Mouse (Mus musculus): ENCODE results near the gene Rln3. TPM values are rescaled to one million over a fixed set of nuclear protein-coding genes. Genes with fewer than 3 reads are reported as not detected.

Gene Rln3
- not detected for total RNA-seq (2021)

DNA sequence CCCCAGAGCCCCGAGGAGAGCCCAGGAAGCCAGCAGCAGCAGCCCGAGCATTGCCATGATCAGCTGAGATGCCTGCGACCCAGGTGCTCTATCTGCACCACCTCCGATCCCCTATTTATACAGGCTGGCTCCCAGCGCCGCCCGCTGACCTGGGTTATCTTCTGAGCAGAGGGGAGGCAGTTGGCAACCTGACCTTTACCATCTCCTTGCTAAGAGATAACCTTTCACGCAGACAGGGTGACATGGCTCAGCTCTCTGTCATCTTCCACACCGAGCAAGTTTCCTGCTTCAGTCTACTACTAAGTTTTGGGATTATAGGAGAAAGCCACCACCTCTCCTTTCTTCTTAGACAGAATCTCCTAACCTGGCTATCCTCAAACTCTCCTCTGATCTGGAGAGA, at the start of gene Rln3:
Rln3 (minus strand) TSS at position 101 of the 400 bp plus-strand sequence.
- DNase-seq = no peak

DNA sequence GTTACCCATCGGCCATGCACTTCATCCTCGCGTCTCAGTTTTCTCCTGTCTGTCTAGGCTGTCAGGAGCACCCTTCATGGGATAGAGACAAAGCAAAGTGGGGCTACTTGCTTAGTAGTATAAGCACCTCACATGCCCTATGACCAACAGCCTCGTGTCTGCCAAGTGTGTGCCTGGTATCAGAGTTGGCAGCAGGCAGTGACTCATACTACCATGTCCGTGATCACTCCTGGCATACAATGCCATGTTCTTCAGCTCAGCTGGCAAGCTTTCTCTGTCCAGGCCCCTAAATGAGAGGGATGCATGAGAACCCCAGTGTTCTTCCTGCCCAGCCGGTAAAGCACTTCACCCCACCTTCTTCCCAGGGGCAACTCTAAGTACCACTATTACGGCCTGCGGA, 45.8 kb upstream of the Rln3 start:
- DNase-seq = no peak

DNA sequence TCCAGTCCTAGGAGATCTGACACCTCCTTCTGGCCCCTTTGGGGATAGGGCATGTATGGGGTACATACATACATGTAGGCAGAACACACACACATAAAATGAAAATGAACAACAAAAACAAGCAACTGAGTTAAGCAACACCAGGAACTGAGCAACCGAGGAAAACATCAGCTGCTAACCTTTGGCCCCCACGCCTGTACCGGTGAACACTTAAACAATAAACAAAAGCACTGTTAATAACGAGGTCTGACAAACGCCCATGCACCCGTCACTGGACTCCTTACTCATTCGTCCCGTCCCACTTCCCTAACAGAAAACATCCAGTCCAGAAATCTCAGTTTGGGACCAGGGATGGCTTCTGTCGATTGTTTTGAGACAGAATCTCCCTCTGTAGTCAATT, 44.5 kb upstream of the Rln3 start:
- DNase-seq = no peak

DNA sequence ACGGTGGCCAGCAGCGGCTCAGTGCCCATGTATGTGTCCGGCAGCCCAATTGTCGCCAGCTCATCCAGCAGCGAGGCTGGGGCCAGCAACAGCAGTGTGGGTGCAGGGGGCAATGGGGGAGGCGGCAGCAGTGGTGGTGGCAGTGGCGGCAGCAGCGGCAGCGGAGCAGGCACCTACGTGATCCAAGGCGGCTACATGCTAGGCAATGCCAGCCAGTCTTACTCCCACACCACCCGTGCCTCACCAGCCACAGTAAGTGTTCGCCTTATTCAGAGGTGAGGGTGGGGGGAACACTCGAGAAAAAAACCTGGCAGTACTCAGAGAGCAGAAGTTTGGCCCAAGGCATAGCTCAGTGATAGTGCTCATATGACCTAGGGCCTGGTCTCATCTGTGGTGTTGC, 43.0 kb upstream of the Rln3 start:
- DNase-seq = no peak

DNA sequence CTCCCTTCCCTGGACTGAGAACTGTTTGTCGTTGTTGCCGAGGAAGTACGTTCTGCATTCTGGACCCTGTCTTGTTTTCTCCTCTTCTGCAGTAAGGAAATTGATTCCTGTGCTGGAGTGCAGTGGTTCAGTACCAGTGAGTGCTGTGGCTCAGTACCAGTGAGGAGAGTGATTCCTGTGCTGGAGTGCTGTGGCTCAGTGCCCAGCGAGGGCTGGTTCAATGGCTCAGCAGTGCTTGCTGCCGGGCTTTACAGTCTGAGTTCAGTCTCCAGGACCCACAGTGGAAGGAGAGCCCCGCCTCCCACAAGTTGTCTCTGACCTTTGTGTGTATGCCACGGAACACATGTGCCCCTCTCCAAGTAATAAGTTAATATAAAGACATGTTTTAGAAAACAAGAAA, 42.4 kb upstream of the Rln3 start:
- DNase-seq = no peak

DNA sequence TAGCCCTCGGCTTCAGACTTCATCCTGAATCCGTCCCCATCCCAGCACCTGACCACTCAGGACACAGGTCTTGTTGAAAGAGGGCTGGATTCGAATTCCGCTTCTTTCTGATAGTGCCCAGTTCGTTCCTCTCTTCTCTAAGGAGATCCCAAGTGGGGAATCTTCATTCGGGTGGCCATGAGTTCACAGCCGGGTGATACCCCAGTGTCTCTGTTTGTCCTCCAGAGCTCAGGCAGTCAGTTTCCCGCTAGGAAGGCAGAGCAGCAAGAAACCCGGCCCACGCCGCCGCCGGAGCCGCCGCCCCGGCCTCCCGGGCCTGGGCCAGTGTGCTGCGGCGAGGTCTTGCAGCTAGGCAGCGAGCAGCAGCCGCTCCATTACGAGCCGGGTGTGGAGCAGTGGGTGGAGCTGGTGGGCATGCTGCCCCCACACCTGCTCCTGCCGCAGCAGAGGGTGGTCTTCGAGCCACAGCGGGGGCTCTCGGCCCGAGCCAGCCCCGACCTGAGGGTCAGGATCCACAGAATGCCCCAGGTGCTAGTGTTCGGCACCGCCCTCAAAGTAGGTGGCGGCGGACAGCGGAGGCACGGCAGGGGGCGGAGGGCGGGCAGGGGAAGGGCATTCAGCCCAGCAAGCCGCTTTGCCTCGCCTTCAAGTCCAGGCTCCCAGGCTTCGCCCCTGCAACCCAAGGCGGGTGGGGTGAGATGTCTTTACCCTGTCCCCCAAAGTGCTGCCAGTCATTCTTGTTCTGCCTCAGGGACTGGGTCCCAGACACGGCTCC, 39.7 kb upstream of the Rln3 start:
- DNase-seq = no peak

DNA sequence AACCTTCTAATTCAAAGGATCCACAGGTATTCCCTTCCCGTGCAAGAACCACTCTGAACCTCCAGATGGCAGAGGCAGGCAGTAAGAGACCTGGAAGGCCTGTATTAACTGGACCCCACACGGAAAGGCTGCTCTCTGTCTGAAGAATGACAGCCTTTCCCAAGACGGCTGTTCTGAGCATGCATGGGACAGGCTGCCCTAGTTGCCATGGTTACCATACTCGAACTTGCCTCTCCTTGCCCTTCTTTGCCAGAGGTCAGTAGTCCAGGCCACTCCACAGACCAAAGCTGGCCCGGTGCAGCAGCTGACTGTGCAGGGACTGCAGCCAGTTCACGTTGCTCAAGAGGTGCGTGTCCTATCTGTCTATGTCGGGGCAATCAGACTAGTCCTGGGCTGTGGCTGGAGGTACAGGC, 39.0 kb upstream of the Rln3 start:
- no peak for DNase-seq

DNA sequence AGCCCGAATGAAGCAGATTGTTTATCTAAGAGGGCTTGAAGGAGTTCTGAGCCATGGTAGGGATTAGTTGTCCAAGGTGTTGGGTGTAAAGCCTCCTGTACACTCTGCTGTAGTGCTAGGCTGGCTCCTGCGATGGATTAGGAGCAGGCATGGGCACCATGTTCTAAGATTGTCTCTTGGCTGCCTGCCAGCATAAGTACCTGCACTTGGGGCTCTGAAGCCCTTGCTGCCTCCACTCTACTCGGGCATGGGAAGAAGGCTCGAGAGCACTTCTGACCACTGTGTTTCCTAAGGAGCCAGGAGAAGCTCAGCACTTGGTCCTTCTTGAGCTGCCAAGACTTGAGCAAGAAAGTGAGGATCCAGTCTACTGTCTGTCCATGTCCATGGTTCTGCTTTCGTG, 34.4 kb upstream of the Rln3 start:
- no peak for DNase-seq

DNA sequence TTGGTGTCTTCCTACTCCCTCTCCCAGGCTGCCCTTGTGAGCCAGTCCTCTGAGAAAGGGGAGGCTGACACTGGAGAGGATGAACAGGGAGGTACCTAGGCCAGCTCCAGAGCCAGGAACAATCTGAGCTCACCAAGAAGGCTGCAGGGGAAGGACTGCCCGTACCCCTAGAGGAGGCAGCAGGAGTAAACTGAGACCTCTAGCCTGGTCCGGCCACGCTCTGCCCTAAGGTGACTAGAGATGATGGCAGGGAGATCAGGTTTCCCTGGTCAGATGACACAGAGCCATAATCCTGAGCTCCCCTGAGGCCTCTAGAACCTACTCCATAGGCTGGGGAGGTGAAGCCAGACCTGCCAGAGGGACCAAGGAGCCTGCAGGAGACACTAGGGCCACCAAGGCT, 32.0 kb upstream of the Rln3 start:
- no peak for DNase-seq

DNA sequence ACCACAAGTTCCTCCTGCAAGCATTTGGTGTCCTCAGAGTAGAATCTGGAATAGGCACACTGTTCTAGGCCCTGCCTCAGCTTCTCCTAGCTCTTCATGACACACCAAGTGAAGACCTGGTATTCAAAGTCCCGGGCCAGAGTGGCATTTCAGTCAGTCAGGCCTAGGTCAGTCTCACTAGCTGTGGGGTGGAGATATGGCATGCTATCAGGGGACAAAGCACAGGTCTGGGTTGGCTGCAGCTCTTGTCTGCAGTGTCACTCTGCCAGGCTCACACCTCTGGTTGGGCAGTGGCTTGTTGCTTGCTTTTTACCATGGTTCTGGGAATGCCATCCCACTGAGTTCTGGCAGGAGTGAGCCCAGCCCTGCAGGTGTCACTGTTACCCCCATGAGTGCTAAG, 31.6 kb upstream of the Rln3 start:
- DNase-seq = no peak

DNA sequence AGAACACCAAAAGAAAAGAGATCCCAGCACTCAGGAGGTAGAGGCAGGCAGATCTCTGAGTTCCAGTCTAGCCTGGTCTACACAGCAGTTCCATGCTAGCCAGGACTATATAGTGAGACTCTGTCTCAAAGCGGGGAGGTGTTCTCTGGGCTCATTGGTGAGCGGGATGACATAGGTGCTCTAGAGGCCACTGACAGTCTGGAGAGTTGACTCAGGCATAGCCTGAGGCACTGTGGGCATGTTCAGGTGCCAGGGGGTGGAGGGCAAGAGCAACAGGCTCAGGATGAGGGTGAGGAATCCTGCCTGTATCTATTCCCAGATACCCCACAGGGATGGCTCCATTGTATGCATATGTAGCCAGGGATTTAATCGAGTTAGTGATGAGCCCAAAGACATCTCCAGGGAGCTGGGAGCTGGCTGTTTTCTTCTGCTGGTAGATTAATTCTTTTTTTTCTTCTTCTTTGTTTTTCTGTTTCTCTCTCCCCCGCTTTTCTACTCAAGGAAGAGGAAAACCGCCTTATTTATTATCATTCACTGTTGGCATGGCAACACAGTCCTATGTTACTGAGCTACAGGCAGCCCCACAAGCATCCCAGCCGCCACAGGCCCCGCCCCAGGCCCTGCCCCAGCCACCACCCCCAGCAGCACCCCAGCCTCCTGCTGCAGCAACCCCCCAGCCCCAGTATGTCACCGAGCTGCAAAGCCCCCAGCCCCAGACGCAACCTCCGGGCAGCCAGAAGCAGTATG, 28.6 kb upstream of the Rln3 start:
- no peak for DNase-seq

DNA sequence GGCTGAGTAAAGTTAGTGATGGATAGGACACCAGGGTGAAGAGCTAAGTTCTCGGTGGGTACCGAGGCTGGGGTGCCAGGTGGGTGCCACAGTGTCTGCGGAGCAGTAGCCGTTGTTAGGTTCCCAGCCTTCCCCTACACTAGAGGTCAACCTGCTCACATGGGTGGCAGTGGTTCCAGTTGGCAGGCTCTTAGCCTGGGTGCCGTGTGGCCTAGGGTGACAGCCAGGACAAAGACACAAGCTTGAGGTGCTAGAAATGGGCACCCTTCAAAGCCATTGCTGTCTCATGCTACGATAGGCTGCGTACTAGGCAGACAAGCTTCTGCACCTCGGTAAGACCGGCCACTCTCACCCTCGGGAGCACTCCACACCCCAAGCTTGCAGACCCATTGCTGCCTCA, 27.5 kb upstream of the Rln3 start:
- no peak for DNase-seq

DNA sequence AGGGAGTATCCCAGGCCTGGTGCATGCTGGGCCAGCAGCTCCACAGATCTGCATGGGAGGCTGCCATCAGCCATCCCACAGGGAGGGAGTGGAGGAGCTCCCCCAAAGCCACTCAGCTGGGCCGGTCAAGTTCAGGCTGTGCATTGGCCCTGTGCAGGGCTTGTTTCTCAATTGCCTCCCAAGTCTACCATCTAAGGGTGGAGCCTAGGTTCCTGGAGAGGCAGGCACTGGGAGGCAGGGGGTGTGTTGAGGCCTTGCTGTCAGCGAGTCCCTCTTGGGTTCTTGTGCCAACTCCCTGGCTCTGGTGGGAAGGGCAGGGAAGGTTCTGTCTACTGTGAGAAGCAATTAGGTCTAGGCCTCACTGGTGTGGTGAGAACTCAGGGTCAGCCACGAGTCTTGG, 27.1 kb upstream of the Rln3 start:
- no peak for DNase-seq

DNA sequence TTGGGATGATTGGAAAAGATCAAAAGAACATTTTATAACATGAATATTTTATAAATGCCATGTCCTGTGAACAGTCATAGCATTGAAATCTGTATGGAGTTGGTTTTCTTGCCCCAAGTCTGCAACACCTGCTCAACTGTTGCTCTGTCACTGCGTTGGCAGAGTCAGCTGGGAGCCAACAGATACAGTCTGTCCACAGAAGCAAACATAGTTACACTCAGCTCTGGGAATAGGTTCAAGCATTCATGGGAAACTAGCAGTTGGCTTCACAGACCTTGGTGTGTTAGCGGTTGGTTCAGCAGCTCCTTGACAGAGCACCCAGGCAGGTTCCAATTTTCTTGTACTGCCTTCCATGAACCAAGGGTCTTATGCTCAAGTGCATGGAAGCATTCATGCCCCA, 25.9 kb upstream of the Rln3 start:
- DNase-seq = peak; percentile 67 to 71

DNA sequence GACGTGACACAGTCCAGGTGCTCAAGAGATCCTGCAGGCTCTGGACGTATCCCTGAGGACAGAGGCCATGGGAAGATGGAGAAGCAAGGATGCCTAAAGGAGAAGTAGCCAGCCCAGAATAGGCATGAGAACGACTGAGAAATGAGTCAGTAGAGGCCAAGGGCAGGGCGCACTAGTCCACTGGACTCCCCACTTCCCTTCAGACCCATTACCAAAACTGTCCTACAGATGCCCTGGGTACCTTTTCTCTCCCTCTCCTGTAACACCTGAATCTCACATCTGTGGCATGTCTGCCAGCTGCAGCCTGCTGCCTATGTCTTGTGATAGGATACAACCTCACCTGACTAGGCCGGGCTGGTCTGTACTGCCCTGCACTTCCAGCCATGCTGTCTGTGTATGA, 25.4 kb upstream of the Rln3 start:
- no peak for DNase-seq

DNA sequence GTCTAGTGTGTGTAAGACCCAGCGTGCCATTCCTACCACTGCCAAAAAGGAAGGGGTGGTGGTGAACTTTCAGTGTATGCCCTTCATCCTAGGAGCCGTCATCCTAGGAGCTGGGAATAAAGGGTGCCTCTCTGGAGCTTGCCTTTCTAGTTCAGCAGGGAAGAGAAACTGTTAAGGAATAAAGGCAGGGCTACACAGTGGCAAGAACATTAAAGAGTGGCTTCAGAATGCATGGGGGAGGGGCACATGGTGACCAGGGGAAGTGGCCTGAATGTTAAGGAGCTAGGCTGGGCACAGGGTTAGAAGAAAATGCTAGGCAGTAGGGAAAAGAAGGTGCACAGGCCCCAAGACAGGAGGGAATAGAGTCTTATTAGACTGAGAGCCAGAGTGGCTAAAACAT, 24.9 kb upstream of the Rln3 start:
- DNase-seq = no peak

DNA sequence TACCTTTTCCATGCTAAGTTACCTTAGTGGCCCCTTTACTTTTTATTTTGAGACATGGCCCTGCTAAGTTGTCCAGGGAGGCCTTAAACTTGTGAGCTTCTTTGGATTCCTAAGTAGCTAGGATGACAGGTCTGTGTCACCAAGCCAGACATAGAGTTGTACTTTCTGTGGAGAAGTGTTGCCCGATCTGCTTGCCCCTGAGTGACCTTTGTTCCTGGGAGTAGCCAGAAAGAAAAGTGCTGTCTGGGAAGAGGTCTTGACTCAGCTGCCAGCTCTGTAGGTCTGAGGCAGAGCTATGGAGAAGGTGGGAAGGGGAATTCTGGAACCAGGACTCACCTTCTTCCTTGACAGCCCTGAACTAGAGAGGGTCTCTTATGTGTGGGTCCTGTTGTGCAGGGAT, 24.4 kb upstream of the Rln3 start:
- DNase-seq = no peak

DNA sequence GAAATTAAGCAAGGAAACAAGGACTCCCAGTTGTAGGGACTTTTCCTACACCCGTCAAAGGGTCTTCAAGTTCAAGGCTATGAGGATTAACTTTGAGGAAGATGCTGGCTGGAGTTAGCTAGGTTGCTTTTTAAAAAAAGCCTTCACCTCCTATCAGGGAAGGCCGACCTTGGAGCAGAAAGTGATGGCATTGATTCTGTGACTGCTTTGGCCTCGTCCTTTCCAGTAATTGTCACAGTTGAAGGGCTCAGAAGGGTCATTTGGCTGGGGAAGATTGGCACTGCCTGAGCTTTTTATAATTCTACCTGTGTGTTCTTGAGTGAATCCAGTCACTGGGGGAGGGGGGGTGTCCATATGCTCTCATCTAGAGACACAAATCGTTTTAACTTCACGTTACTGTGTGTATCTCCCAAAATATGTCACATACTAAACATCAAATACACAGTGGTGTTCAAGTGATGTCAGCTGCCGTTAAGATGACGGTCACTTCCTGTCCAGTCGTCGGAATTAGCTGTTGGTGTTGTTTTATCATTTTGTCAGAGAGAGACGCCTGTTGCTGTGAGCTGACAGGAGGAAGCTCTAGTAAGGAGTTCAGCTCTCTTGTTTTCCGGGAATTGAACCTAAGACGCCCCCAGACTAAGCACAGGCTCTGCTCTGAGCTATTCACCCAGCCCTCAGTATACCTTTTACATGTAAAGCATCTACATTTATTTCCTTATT, 23.7 kb upstream of the Rln3 start:
- no peak for DNase-seq

DNA sequence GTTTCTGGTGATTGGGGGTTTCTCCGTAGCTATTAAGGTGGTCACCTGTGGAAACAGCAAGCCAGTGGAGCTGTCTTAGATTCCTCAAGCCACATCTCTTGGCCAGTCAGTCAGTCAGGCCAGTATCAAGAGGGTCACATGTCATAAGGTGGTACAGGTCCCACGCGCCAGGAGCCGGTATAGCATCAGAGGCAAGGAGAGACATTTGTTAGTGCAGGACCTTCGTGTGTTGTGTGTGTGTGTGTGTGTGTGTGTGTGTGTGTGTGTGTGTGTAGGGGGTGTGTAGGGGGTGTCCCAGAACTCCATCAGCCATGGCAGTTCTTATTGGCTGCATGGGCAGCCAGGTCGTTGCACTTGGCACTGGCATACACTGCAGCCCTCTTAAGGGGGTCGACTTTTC, 23.1 kb upstream of the Rln3 start:
- no peak for DNase-seq

DNA sequence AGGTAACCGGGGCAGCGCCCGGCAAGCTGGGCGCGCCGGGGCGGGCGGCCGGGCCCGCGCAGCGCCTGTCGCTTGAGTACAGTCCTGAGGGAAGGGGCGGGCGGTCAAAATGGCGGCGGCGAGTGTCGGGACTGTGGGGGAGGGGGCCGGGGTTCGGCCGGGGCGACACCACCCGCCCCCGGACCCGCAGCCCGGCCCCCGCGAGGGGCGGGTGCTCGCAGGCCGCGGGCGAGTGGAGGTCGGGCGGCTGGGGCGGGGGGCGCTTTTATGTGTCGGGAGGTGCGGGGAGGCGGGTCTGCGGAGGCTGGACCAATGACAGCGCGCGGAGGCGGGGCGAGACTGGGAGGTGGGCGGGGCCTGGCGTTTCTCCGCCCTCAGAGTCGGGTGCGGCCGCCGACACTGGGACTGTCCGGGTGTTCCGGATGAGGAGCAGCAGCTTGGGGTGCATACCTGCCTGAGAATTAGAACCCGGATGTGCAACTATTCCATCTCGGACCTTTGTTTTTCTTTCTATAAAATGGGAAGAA, 22.3 kb upstream of the Rln3 start:
- DNase-seq = peak; percentile 96

DNA sequence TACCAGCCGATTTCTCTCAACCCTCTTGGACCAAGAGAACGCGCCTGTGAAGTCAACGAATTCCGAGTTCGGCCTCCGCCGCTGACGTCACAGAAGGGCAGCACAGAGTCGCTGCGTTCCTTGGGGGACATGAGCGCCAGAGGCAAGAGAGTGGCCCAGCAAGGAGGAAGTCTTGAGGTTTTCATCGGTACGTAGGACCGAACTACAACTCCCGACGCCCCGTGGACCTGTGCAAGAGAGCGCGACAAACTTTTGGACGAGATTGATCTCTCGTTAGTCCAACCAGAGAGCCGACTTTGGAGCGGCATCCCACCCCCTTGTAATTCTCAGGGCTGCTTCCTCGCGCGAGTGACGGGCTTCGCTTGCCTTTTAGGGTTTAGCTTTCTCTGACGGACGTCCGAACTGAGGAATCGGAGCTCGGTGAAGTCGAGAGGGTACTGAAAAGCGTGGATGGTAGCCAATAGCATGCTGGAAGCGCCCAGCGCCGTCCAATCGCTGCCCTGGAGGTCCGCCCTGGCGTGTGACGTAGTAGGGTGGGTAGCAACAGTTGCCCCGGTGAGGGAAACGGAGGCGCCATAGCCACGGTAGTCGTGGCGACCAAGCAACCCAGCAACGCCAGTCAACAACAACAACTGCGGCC, 21.6 kb upstream of the Rln3 start, which contains the start of gene Rfx1:
Rfx1 (plus strand) TSS at position 544 of the 640 bp plus-strand sequence.
- DNase-seq = peak; percentile 99 to 100

DNA sequence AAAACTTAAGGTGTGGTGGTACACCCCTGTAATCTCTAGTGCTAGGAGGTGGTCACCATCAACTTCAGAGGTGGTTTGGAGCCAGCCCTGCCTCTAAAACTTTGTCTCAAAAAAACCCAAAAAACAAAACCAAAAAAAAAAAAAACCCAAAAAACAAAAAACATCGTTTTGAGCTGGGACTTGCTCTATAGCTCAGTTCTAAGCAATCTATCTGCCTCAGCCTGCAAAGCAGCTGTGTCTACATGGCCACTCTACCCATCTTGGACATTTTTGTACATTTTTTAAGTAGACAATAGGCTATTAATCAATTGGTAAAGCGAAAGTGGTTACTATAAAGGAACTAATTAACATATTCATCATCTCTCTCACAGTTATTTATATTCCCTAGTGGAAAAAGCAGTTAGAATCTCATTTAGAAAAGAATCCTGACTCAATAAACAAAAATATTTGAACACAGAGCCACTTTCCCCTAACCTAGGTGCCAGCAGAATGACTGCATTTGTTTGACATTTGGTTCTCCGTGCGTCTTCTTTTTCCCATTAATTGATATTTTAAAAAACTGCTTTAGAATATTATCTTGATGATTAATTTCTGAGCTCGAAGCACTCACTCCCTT, 20.8 kb upstream of the Rln3 start:
- no peak for DNase-seq
